Mouse (Mus musculus): ENCODE measurements around the gene Nrp1. TPM values are rescaled to one million over a fixed set of nuclear protein-coding genes. Genes with fewer than 3 reads are reported as not detected.

Gene Nrp1
- polyA plus RNA-seq, 1 experiment from 2014 or later = 50.6 TPM

- no peaks in the 10 kb centered on the region for H3K27me3 ChIP-seq
- no peak overlapping the region for H3K27ac ChIP-seq
- no peaks in the 10 kb centered on the region for H3K9me3 ChIP-seq
- no peak overlapping the region for H3K4me2 ChIP-seq
- no peak for ATAC-seq (ENCODE audit: insufficient number of reproducible peaks, insufficient read depth, low FRiP score, low TSS enrichment, low read depth)
- no peak overlapping the region for H3K9ac ChIP-seq (replicated peaks)
- no peaks in the 10 kb centered on the region for H3K4me1 ChIP-seq (replicated peaks)
- no peak overlapping the region for H3K4me3 ChIP-seq (replicated peaks)
- H3K36me3 ChIP-seq = no peaks in the 10 kb centered on the region
- WGBS = 87% methylated on average over 1 of the region's 1 CpGs
These were observed 187.9 kb downstream of the Nrp1 start for GRCm38 (mm10) chr8:128546287-128546686.

DNA sequence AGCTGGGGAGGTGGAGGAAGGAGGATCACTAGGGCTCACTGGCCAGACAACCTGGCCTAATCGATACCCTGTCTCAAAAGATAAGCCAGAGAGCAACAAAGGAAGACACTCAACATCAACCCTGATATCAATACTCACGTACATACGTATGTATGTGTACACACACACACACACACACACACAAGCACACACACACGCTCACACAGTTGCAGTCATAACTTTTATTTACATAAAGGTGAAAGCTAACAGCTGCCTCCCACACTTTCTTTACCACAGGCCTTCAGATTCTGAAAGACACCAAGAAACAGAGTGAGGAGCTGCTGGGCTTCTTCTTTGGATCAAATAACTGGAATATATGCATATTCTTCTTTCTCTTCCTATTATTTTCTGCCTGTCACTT, 189.0 kb downstream of the Nrp1 start:
- Histone ChIP-seq H3K4me2 (no peak overlapping the region), H3K9me3 (no peaks in the 10 kb centered on the region), H3K9ac (replicated peaks) (no peak overlapping the region), H3K36me3 (no peaks in the 10 kb centered on the region), H3K4me1 (replicated peaks) (no peaks in the 10 kb centered on the region), H3K27ac (no peak overlapping the region), H3K27me3 (no peaks in the 10 kb centered on the region), H3K4me3 (replicated peaks) (no peak overlapping the region)
- no peak for ATAC-seq (ENCODE audit: insufficient number of reproducible peaks, insufficient read depth, low FRiP score, low TSS enrichment, low read depth)
- 87% methylated on average over 4 of the region's 4 CpGs for WGBS

DNA sequence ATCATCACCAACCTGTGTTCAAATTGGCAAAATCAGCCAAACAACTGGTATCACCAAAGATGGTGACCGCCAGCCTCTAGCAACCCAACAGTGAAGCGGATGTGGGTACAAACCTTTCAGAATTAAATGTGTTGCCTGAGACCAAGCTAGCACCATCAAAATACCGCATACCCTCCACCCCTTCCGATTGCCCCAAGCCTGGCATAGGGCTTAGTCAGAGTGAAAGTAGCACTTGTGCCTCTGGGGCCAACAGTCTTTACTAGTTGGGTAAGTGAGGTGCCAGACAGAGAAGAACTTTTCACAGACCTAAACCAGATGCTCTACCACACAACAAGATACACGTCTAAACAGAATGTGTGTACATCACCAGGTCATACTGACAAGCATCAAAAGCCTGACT, 191.3 kb downstream of the Nrp1 start:
- WGBS = 91% methylated on average over 5 of the region's 5 CpGs

GRCm38 (mm10) chr8:128551421-128552139, 193.2 kb downstream of the Nrp1 start:
- no peaks in the 10 kb centered on the region for H3K4me1 ChIP-seq (replicated peaks)
- H3K4me3 ChIP-seq (replicated peaks) = no peak overlapping the region
- H3K27ac ChIP-seq = no peak overlapping the region
- ATAC-seq (ENCODE audit: insufficient number of reproducible peaks, insufficient read depth, low FRiP score, low TSS enrichment, low read depth) = no peak
- H3K27me3 ChIP-seq = no peaks in the 10 kb centered on the region
- no peak overlapping the region for H3K9ac ChIP-seq (replicated peaks)
- no peaks in the 10 kb centered on the region for H3K9me3 ChIP-seq
- WGBS = 55% methylated on average over 15 of the region's 15 CpGs
- no peak overlapping the region for H3K4me2 ChIP-seq
- H3K36me3 ChIP-seq = no peaks in the 10 kb centered on the region

More for the DNA sequence above, 191.3 kb downstream of the Nrp1 start:
- ATAC-seq (ENCODE audit: insufficient number of reproducible peaks, insufficient read depth, low FRiP score, low TSS enrichment, low read depth) = no peak
- no peak overlapping the region for H3K9ac ChIP-seq (replicated peaks)
- H3K9me3 ChIP-seq = no peaks in the 10 kb centered on the region
- no peaks in the 10 kb centered on the region for H3K36me3 ChIP-seq
- no peak overlapping the region for H3K27ac ChIP-seq
- H3K27me3 ChIP-seq = no peaks in the 10 kb centered on the region
- H3K4me3 ChIP-seq (replicated peaks) = no peak overlapping the region
- H3K4me1 ChIP-seq (replicated peaks) = no peaks in the 10 kb centered on the region
- H3K4me2 ChIP-seq = no peak overlapping the region

MicroRNAs encoded within 50 kb of the gene (microRNA counts, 519-probe panel; counts per million panel counts)
- microRNA mmu-miR-1903 = not detected

Small RNAs within 50 kb of the gene (microRNA-seq; reads per million reads assigned to microRNA genes)
- not detected for gene Mir1903

Data from limb, embryonic 12.5 days (tissue).